Mouse (Mus musculus) A20 (cell line): ENCODE measurements around the gene Qrich2.
A peak's percentile ranks its signal among the peaks of the same experiment; 100 is the strongest.
"Not testable (repeated sequence)": the region's sequence is repeated elsewhere in the genome, so short reads cannot be mapped to it uniquely, and the experiment has no call there.

ENCODE experiments used
- DNase-seq: peaks from one replicate; pipeline ENCODE4 v3.0.0-alpha.2; 2011; ENCODE audit warnings: low read depth, low spot score

Gene Qrich2

DNA sequence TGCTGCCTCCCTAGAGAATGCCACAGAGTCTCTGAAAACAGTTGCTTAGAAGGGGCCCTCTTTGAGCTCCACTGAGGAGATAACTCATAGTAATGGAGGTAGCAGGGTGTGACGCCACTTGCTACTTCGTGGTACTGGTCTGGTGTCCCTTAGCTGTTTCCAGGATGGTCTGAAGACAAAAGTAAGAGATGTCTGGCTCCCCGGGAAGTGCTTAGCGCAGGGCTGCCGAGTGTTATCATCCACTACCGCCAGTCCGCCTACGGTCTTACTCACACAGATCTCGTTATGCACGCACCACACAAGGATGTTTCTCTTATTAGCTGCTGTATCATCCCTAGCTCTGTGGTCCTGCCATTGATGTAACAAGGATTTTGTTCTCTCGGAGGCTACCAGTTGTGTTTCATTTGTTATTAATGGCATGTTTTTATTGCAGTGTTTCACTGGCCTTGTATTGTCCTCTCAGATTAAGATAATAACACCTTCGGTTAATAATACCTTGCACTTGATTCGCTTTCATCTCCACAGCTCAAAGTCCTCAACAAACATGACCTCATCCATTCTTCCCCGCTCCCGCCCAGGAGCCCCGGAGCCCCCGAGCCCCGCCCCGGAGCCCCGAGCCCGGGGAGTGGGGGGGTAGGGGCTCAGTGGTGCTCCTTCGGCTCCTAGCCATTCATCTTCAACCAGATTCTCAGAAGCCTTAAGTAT lies 35.2 kb downstream of the Qrich2 start:
- peak; percentile 22 for DNase-seq

DNA sequence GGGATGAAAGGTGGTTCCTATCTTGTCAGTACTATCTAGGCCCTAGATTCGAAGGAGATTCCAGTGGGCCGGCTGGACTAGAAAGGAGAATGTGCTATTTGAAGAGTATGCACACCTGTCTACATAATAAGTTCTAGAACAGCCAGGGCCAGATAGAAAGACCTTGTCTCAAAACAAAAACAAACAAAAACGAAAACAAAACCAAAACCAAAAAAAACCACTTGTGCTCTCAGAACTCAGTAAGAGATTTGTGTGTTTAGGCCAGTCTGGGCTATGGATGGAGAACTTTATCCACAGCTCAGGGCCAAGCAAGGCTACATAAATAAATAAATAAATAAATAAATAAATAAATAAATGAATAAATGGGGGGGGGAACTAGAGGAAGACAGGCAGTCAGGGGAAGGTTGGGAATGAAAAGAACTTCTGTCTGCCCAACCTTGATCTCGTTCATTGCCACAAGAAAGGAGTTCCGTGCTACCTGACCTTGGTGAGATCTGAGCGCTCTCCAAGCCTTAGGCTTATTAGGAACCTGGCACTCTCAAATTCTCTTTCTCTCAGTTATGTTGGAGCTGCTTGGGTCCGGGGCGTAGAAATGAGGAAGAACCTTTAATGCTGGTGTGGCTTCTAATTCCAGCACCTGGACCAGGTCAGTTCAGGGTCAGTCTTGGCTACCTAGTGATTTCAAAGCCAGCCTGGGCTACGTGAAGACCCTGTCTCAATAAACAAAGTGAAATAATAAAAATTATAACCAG lies 36.0 kb downstream of the Qrich2 start:
- DNase-seq, result peak; percentile 59

DNA sequence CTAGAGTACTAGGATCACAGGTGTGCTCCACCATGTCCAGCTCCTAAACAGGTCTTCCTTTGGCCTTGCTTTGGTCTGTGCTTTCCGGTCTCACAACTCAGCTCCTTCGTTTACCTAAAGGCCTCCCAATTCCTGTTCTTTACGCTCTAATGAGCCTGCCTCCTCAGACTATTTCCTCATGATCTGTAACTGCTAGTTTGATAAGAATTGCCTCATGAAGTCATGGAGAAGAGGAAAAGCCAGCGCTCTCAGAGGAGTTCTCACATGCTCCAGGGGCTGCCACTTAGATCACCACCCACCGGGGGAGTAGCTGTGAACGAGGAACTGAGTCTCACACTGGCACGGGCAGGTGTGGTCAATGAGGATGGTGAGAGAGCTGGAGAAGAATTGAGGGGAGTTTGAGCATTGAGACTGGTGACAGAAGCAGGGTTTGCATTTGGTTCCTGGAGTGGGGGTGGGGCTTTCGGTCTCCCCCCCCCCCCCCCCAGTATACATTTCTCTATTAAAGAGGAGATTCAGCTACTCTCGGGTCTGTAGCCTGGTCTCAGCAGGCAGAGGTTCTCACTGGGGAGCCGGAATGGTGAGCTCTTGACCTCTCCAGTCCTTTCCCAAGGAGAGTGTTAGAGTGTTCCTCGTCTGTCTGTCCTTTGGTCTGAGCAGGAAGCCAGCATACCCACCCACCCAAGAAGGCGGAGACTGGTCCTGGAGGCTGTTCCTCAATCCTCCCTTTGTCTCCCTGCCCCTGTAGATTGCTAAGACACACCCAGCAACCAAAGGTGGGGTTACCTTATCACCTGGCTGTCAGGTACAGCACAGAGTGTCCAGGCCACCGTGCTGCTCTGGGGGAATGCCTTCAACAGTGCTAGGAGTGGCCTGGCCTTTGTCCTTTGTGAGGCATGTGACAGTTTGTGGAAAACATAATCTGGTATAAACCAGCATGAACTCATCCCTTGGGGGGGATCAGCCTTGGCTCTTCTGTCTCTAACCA lies 36.9 kb downstream of the Qrich2 start:
- peak; percentile 56 for DNase-seq

DNA sequence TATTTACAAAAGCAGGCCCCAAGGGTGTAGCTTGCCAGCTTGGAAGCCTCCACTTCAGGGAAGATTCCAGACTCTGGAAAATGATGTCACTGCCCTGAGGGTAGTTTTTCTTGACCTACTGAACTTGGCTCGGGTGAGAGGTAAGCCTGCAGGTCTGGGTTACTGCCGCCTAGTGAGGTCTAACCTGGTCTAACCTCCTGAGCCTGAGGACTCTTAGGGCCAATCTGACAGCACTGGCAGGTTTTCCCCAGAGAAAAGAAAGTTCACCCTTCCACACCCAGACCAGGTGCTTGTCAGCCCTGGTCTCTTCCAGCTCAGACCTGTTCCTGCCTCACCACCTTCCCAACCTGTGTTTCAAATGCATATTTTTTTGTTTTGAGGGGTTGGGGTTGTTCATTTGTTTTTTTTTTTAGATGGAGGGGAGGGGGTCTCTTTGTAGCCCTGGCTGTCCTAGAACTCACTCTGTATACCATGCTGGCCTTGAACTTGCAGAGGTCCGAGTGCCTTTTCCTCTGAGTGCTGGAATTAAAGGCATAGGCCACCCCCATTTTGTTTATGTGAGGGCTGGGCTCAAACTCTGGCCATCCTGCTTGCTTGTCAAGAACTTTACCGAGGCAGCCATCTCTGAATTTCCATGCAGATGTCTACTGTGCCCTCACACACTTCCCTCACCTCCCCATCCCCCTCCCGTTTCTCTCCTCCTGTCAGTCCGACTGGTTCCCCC lies 39.0 kb downstream of the Qrich2 start:
- no peak for DNase-seq

DNA sequence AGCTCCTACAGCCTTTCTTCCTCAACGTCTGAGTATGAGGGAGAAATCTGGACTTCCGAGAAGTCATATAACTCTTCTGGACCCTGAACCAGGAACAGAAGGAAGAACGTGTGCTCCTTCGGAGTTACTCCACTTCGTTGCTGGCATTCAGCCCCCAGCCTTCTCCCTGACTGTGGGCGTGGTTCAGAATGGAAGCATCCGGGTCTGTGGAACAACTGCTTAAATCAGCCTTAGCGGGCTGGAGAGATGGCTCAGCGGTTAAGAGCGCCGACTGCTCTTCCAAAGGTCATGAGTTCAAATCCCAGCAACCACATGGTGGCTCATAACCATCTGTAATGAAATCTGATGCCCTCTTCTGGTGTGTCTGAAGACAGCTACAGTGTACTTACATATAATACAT lies 39.7 kb downstream of the Qrich2 start:
- not testable (repeated sequence) for DNase-seq

DNA sequence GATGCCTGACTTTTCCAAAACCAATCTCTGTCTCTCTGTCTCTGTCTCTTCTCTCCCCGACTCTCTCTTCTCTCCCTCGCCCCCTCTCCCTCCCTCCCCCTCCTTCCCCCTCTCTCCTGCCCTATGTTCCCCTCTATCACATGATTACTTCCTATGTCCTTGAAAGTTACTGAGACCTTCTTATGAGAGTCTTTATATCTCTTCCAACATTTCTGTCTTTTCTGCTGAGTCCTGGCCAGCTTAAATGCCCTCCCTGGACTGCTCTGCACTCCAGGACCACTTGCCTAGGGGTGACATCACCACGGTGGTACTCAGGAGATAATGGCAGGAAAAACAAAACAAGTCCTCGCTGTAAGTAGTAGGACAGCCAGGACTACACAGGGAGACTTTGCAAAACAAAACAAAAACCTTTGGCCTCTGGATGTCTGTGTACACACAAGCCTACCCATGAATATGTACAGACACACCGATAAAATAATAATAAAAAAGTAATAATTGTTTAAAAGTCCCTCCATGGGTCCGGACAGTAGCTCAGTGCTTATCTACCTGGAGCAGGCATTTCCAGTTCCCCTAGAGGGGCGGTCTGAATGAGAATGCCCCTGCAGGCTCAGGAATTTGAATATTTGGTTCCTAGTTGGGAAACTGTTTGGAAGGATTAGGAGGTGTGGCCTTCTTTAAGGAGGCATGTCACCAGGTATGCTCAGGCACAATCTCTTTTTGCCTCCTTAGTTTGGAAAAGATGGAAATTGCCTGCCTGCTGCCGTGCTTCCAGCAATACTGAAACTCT lies 41.2 kb downstream of the Qrich2 start:
- DNase-seq, result no peak

DNA sequence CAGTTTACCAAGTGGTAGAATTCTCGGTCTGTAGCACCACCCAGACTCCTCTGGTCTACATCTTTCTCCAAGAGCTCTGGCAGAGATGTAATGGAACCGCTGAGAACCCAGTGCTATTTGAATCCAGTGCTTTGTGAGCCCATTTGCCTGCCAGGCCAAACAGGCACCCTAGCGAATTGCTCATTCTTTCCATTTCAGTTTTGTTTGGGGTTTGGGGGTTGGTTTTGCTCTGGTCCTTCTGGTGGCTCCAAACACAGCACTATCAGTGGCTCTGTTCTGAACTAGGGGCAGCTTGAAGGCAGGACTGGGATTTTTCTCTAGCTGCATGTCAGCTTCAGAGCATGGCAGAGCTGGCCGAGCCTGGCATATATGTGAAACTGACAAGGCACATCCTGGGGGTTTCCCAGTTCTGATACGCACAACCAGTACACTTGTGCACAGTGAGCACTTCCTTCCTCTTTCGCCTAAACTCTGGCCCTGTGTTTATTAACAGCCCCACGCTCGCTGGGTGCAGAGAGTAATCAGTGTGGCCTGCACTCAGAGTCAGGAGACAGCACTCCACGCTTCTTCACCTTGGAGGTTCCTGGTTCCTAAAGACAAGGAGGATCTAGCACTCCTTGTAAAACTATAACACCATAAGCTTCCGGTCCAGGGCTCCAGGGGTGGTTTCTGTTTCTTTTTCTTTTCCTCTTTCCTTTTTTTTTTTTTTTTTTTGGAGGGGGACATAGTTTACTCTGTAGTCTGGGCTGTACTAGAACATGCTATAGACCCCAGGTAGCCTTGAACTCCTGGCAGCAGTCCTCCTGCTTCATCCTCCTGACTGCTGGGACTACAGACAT lies 42.0 kb downstream of the Qrich2 start:
- peak; percentile 94 for DNase-seq

DNA sequence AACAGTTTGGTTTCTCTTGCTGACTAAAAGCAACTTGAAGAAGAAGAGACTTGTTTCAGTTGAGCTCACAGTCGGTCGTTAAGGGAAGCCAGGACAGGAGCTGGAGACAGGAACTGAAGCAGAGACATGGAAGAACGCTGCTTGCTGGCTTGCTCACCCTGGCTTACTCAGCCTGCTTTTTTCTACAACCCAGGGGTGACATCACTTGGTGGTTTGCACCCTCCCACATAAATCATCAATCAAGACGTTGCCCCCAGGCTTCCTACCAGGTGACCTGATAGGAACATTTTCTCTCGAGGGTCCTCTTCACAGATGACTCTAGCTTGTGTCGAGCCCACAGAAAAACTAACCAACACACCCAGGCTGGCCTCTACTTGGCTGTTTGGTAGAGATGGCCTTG lies 42.8 kb downstream of the Qrich2 start:
- no peak for DNase-seq

DNA sequence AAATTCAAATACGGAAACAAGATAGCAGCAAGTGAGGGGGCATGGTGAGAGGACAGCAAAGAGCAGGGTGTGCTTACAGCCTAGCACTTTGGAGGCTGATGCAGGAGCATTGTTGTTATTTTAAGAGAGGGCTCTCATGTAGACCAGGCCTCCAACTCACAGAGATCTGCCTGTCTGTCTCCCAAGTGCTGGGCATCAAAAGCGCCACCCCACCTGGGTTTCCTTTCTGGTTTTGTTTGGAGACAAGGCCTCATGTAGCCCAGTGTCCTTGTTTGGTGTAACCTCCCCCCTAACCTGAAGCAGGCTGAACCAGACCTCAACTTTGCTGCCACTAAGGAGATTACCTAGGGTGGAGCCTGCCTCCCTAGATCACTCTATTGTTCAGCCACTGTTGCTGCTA lies 43.5 kb downstream of the Qrich2 start:
- no peak for DNase-seq

DNA sequence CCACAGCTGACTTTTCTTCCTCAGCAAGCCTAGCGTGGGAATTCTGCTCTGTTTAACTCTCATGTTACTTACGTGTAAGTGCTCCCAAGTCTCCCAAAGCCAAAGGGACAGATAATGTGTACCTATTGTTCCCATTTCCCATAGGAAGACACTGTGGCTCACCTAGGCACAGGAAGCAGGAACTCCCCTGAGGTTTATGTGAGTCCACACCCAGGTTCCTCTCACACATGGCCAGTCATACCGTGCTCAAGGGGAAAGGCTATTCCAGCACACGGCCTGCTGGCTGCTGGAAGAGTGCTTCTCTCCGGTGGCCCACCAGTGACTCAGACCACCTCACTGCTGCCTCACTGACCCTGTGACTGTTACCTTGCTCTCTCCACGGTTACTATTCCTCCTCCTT lies 44.9 kb downstream of the Qrich2 start:
- DNase-seq, result no peak

DNA sequence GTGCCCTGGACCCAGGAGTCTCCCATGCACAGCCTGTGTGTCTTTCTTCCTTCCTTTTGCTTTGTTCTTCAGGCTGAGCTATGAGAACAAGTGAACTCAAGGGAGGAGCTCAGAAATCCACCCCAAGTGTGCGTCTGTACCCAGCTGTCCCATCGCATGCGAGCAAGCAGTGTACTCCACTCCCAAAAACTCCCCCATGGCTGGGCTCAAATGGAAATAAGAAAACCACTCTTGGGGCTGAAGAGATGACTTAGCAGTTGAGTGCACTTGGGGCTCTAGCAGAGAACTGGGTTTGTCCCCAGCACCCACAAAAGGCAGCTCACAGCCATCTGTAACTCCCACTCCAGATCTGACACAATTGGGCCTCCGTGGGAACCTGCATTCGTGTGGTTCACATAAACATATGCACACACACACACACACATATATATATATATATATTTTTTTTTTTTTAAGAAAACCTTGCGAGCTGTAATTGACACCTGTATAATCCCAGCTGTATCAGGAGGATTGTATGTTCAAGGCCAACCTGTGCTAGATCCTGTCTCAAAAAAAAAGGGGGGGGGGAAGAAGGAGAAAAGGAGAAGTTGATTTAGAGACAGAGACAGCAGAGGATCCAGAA lies 47.1 kb downstream of the Qrich2 start:
- peak; percentile 80 for DNase-seq

DNA sequence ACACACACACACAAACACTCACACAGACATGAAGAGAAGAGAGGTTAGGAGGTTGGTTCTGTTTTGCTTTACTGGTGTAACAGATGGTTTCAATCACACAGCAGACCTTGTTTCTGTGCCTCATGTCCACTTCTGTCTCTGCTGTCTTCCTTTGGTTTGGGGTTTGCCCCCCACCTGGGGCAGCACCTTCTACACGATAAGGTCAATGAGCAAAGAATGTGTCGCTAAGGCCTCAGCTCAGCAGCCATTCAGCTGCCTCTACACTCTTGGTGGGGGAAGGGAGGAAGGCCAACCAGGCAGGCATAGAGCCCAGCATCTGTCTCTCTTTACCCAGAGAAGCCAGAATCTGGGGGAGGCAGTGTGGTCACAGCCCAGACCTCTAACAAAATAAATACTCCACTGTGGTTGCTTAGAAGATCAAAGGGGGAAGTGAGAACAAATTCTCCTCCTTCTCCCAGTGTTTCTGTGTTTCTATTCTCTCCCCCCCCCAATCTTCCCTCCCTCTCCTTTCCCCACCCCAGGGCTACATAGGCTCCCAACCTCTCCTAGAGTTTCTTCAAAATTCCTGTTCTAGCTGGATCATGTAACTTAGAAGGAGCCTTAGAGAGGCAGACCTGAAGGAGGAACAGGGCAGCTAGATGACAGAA lies 47.7 kb downstream of the Qrich2 start:
- peak; percentile 96 for DNase-seq

DNA sequence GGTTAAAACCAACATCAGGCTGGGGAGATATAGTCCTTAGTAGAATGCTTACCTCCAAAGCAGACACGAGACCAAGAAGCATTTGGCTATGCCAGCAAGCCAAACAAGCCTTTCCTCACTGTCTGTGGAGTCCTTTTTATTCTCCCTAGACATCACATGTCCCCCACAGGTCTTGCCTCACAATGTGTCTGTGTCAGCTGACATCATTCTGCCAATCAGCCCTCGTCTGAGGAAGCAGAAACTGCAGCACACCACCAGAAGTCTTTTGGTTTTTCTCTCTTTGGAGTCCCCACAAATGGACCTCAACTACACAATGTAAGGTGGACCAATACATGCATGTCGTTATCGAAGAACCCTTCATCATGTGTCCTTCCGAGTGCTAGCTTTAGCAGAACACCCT lies 49.0 kb downstream of the Qrich2 start:
- DNase-seq, result no peak

DNA sequence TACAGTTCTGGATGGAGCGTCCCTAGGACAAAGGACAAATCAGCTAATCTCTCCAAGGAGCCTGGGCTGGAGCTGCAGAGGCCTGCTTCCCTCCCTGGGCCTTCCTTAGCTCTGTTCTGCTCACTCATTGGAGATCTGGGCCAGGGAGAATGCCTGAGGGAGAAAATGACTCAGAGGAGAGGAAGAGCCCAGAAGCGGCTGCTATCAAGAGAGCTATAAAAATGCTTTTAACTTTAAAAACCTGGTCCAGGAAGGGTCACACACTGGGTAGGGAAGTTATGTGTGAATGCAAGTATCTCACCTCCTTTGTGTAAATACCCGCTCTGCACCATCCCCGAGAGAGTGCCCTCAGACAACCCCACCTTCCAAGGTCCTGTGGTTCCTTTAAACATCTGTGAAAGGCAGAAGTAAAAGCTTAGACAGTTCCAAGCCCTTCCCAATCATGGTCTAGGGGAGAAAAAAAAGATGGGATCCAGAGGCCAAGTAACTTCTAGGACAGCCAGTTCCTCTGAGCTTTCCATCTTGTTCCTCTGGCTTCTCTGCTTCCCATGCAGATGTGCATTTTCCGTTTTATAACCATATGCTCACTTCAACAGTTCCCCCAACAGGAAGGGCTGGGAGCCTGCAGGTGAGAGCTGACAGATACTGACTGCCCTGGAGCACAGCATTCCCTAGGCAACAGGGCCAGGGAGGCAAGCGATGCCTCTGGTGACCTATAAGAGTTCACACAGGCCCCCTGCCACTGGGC lies 49.7 kb downstream of the Qrich2 start:
- no peak for DNase-seq

DNA sequence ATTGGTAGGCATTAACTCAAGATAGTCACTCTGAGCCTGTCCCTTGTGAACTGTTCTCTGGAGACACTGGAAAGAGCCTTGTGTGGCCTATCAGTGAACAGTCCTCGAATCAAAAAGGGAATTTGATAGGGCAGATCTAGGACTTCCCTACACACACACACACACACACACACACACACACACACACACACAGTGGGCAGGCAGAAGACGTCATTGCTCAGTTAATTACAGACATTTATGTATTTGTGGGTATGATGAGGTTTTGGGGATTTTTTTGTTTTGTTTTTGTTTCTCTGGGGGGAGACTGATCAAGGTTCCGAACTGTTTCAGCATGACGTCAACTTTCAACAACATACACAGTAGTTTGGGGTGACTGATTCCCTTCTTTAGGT lies 52.4 kb downstream of the Qrich2 start:
- no peak for DNase-seq

DNA sequence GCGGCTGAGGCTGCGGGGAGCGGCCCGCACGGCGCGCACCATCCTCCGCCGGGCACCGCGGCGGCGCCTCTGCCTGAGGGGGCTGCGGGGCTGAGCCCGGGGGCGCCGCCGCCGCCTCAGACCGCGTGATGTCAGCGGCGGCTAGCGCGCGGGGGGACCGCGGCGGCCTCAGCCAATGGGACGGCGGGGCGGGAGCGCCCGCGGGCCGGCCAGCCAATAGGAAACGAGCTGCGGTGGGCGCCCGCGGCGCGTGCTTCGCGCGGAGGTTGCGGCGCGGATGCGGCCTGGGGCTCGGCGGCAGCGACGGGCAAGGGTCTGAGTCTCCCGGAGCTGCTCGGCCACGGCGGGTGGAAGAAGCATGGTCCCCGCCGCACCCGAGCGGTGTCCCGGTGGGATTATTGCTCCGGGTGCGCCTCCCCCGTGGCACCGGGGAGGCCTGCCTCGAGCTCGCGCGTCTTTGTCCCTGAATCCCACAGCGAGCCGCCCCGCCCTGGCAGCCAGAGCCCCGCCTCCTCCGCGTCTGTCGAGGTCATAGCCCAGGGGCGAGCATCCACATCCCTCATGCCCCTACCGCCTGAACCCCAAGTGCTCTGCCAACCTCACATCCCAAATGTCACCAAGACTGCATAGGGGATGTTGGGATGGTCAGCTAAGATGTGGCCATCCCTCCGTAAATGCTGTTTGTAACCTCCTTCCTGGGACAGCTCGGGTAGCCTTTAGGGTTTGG lies 53.0 kb downstream of the Qrich2 start, which contains the start of gene Rnf157:
Gene Rnf157, minus strand, starts transcription at position 129 of the 727 bp plus-strand sequence.
- DNase-seq, result peak; percentile 95
